Mouse (Mus musculus) heart, embryonic 16.5 days (tissue): ENCODE results near the gene Usp46. TPM values are rescaled to one million over a fixed set of nuclear protein-coding genes. Genes with fewer than 3 reads are reported as not detected.

ENCODE experiments used
- ATAC-seq: fragments of 200-750 bp; cut with Nextera tagmentation; replicated peaks from 2 replicates; pipeline ENCODE4 v1.8.0; 2017; ENCODE audit warnings: moderate number of reproducible peaks; ENCODE audit not compliant: insufficient read depth, low FRiP score; ENCODE audit errors: extremely low read depth
- H3K27ac ChIP-seq: fragments of 300-500 bp; sonication (generic); 2 replicates; pipeline ENCODE4 v1.5.1; 2014; ENCODE audit warnings: mild to moderate bottlenecking, low read length, control low read depth, moderate library complexity
- H3K27me3 ChIP-seq: fragments of 300-500 bp; sonication (generic); 2 replicates; pipeline ENCODE4 v1.6.1; 2014; ENCODE audit warnings: low read length, mixed read lengths; ENCODE audit not compliant: control insufficient read depth, insufficient read depth
- H3K36me3 ChIP-seq: fragments of 300-500 bp; sonication (generic); 2 replicates; pipeline ENCODE4 v1.6.1; 2014; ENCODE audit not compliant: control insufficient read depth, insufficient read depth
- H3K4me1 ChIP-seq: fragments of 300-500 bp; sonication (generic); 2 replicates; pipeline ENCODE4 v1.6.1; 2014; ENCODE audit warnings: low read length, mixed read lengths; ENCODE audit not compliant: control insufficient read depth, insufficient read depth
- H3K4me2 ChIP-seq: fragments of 300-500 bp; sonication (generic); 2 replicates; pipeline ENCODE4 v1.6.1; 2014; ENCODE audit warnings: low read depth, mild to moderate bottlenecking, control low read depth, low read length
- H3K4me3 ChIP-seq: fragments of 300-500 bp; sonication (generic); 2 replicates; pipeline ENCODE4 v1.5.1; 2014; ENCODE audit warnings: mild to moderate bottlenecking, control low read depth, low read length
- H3K9ac ChIP-seq: fragments of 300-500 bp; sonication (generic); 2 replicates; pipeline ENCODE4 v1.6.1; 2014; ENCODE audit warnings: low read length, control low read depth
- H3K9me3 ChIP-seq: fragments of 300-500 bp; sonication (generic); replicated peaks from 2 replicates; pipeline ENCODE4 v1.6.1; 2016; ENCODE audit warnings: low read length; ENCODE audit not compliant: control insufficient read depth
- WGBS: fragments of 180-500 bp; shearing (Covaris S2); extraction: QIAGEN DNeasy Blood & Tissue Kit; methylation state at CpG from one replicate; pipeline ENCODE4 v1.1.7; 2014; 5-methylcytosine and 5-hydroxymethylcytosine counted together
- polyA plus RNA-seq: library from polyadenylated mRNA; unstranded; fragments of >200 nt; fragmentation: Nextera tagmentation; extraction: Ambion mirVana; gene quantifications from 2 replicates; pipeline ENCODE4 v1.2.1, GENCODE M21; 2015

Usp46 gene
- polyA plus RNA-seq, 1 experiment from 2014 or later = 27.8 TPM

DNA sequence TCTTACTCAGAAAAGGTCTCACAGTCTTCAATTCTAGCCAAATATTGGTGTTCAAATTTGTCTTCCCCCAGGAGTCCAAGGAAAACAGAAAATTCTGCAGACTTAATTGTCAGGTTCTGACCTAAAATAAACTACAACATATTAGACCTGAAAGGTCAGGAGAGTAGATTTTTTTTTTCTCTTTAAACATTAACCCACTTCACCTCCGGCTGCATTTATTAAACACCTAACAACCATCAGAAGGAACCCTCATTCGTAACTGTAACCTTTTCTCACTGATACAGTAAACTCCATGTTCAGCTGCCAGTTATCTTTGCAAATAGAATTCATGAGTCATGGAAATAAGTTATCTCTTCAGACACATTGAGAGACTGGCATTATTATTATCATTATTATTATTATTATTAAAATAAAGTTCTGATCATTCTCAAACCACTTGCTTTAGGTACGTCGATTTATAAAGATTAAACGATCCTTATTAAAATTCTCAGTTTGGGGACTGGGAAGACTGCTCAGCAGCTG is 4.9 kb downstream of the Usp46 start:
- H3K4me2 ChIP-seq = no peak overlapping the region

DNA sequence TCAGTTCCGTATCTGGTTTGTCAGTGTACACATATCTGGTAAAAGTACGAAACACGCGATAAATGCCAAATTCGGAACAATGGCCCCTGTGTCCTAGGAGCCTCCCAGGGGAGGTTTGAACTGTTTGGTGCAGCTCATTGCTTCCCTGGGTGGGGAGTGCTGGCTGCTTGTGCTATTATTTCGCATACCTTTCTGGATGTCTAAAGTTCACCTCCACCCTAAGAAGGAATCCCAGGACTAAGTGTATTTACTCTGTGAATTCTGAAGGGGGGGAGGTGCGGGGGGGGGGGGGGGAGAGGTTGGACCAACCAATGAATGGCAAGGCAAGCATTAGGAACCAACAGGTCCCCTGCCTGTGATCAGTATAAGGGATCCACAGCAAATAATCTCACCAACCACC is 6.0 kb downstream of the Usp46 start:
- H3K4me1 ChIP-seq = peaks cover 37% of the 10 kb centered on the region
- WGBS = 74% methylated on average over 7 of the region's 7 CpGs
- H3K9ac ChIP-seq = no peak overlapping the region

More for the DNA sequence above, 4.9 kb downstream of the Usp46 start:
- Histone ChIP-seq H3K36me3 (no peaks in the 10 kb centered on the region), H3K4me1 (peaks cover 40% of the 10 kb centered on the region), H3K4me3 (no peak overlapping the region), H3K9me3 (no peaks in the 10 kb centered on the region), H3K27me3 (no peaks in the 10 kb centered on the region), H3K9ac (no peak overlapping the region), H3K27ac (no peak overlapping the region)
- ATAC-seq = no peak
- 89% methylated on average over 5 of the region's 5 CpGs for WGBS

DNA sequence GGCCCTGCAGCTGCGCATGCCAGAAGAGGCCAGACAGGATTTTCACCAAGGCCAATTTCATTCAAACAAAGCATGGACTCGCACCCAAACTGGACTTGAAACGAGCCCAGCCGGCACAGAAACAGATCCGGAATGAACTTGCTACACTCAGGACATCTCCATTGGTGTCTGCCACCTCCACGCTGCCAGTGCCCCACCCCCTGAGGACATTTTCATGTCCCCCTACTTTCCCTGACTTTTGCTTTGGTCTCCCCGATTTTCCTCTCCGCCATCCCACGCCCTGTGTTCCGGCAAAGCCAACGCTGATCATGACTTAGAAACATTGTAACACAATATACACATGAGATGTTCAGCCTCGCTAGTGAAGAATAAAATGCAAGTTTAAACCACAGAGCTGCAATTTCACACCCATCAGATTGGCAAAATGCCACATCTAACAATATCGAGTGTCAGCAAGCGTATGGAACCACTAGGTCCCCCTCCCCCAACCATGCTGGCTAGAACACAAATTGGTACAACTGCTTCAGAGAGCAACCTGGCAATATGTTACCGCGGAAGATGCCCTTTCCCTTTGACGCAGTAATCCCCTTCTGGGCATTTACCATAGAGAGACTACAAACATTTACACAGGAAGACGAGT is 6.7 kb downstream of the Usp46 start:
- peaks cover 34% of the 10 kb centered on the region for H3K4me1 ChIP-seq
- H3K4me3 ChIP-seq = no peak overlapping the region
- no peak overlapping the region for H3K9ac ChIP-seq
- H3K27ac ChIP-seq = peak overlapping the region; percentile 17; the same call in 1 of the 2 replicates
- no peak for ATAC-seq
- 69% methylated on average over 18 of the region's 18 CpGs for WGBS
- no peaks in the 10 kb centered on the region for H3K9me3 ChIP-seq
- no peaks in the 10 kb centered on the region for H3K36me3 ChIP-seq
- H3K27me3 ChIP-seq = no peaks in the 10 kb centered on the region
- H3K4me2 ChIP-seq = peak overlapping the region; percentile 20

More for the DNA sequence above, 6.0 kb downstream of the Usp46 start:
- H3K4me3 ChIP-seq = no peak overlapping the region
- no peak overlapping the region for H3K27ac ChIP-seq
- no peaks in the 10 kb centered on the region for H3K36me3 ChIP-seq
- H3K4me2 ChIP-seq = no peak overlapping the region
- H3K27me3 ChIP-seq = no peaks in the 10 kb centered on the region
- ATAC-seq = no peak
- no peaks in the 10 kb centered on the region for H3K9me3 ChIP-seq

DNA sequence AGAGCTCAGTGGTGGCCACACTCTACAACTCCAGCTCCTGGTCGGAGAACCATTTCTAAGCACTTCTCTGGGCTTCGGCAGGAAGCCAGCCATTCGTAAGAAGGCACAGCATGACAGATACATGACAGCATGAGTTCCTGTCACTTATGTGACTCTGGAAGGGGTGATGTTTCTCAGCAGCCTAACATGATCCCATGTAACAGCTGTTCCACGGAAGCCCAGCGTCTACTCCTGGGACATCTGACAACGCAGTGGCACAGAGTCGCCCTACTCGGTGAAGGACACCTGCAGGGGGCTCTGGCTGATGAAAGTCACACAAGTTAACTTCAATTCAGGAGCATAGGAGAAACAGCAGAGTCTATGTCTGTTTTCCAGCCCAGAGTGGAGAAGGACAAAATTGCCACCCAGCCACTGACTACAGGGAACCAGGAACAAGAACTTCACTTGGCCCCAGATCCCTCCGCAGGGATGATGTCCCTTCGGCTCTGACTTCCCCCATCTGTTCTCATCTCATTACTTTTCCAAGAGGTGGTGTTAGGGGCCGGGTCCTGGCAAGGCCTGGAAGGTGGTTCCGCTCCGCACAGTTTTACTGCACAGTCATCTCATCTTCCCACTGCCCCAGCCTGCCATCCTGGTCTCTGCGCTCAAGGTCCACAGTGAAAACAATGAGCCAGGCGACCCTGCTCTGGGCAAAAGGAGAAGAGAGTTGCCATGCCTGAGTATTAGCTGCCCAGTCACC is 15.9 kb downstream of the Usp46 start:
- Histone ChIP-seq H3K27me3 (no peaks in the 10 kb centered on the region), H3K4me3 (no peak overlapping the region), H3K36me3 (no peaks in the 10 kb centered on the region), H3K9me3 (no peaks in the 10 kb centered on the region), H3K4me2 (peak overlapping the region; percentile 10), H3K27ac (peak overlapping the region; percentile 78), H3K4me1 (peaks cover 43% of the 10 kb centered on the region), H3K9ac (no peak overlapping the region)
- ATAC-seq = no peak
- 74% methylated on average over 15 of the region's 15 CpGs for WGBS

DNA sequence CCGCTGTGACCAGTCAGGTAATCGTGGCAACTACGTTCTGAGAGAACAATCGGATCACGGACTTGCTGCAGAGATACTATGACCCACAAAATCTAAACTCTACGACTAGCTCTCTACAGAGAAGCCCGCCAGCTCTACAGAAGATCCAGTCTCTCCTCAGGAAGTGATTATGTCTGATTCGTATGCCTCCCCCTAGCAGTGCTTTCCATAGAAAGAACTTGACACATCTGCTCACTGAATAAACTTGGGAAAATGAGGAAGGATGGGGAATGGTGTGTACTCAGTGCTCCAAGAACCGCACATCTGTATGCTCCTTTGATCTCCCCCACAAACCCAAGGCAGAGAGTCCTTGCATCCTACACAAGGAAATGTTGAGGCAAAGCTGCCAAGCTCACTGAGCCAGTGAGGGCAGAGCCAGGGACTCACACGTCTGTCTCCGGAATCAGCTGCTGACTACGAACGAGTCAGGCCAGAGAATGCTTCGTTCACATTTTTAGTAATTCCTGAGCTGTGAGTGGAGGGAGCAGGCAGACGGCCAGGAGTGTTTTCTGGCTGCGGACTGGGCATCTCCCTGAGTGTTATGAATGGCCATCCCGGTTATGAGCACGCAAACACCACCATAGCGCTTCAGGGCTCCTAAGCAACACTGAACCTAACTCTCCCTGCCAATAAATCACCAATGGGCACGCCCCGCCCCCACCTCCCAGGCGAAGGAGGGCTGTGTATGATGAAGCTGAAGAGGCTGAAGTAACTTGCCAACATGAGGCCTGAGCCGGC is 16.6 kb downstream of the Usp46 start:
- H3K9ac ChIP-seq = no peak overlapping the region
- H3K27me3 ChIP-seq = no peaks in the 10 kb centered on the region
- H3K9me3 ChIP-seq = no peaks in the 10 kb centered on the region
- no peaks in the 10 kb centered on the region for H3K36me3 ChIP-seq
- 57% methylated on average over 23 of the region's 23 CpGs for WGBS
- peak; percentile 64 for ATAC-seq
- peaks cover 39% of the 10 kb centered on the region for H3K4me1 ChIP-seq
- H3K27ac ChIP-seq = peak overlapping the region; percentile 78
- H3K4me2 ChIP-seq = peak overlapping the region; percentile 10
- no peak overlapping the region for H3K4me3 ChIP-seq

DNA sequence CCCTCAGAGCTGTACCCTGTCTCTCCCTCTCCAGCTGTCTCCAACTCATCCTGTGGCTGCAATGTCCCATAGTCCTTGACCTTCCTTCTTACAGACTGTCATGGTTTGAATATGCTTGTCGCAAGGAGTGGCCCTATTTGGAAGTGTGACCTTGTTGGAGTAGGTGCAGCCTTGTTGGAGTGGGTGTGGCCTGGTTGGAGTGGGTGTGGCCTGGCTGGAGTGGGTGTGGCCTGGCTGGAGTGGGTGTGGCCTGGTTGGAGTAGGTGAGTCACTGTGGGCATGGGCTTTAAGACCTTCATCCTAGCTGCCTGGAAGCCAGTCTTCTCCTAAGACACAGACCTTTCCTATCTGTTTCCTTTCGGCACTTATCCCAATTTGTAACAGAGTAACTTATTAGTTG is 17.3 kb downstream of the Usp46 start:
- H3K4me1 ChIP-seq = peaks cover 32% of the 10 kb centered on the region
- H3K4me2 ChIP-seq = no peak overlapping the region
- no peak overlapping the region for H3K27ac ChIP-seq
- H3K4me3 ChIP-seq = no peak overlapping the region
- H3K36me3 ChIP-seq = no peaks in the 10 kb centered on the region
- no peak for ATAC-seq
- H3K9me3 ChIP-seq = no peaks in the 10 kb centered on the region
- WGBS = 84% methylated on average over 2 of the region's 2 CpGs
- H3K27me3 ChIP-seq = no peaks in the 10 kb centered on the region
- no peak overlapping the region for H3K9ac ChIP-seq

DNA sequence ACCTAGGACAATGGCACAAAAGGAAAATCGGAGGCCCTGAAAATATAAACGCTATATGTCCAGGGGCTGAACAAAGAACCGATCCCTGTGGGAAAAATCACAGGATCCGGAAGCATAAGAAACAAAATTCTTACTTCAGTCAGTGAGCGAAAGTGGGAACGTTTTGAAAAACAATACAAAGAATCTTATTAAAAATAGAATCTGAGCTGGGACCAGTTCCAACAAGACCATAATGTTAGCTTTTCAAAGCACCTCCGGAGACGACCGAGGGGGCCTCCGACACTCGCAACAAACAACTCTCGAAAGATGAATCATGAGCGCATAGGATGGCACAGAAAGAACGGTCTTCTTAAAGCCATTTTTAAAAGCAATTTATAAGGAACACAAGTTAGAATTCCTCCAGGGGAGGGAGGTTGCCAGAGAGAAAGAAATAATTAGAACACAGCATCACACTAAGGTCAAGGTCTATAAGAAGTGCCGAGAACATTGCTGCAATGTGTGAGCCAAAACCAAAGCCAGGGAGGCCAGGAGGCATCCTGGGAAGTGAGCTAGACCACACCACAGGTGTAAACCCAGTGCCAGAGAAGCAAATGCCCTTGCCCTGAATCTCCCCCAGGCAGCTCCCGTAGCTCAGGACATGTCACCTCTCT is 19.3 kb downstream of the Usp46 start:
- no peak overlapping the region for H3K9ac ChIP-seq
- ATAC-seq = no peak
- peak overlapping the region; percentile 56 for H3K27ac ChIP-seq
- peaks cover 37% of the 10 kb centered on the region for H3K4me1 ChIP-seq
- H3K9me3 ChIP-seq = no peaks in the 10 kb centered on the region
- no peak overlapping the region for H3K4me3 ChIP-seq
- H3K36me3 ChIP-seq = no peaks in the 10 kb centered on the region
- 46% methylated on average over 16 of the region's 16 CpGs for WGBS
- H3K27me3 ChIP-seq = no peaks in the 10 kb centered on the region
- peak overlapping the region; percentile 45 for H3K4me2 ChIP-seq

DNA sequence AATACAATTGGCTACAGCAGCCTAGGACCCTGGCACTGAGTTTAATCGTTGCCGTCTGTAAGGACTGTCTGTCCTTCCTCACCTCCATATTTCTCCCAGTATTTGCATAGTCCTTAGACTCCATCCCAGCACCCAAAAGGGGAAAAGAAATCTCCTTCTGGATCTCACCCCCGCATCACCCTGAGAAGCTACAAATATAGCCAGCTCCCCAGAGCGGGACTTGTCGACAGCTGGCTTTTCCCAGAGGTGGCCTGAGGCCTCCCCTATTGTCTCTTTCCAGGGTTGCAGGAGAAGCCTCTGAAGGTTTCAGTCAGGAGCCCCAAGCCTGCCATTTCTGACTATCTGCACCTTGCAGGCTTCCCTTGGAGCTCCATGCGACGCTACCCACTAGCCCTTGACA is 23.6 kb downstream of the Usp46 start:
- Histone ChIP-seq H3K9me3 (no peaks in the 10 kb centered on the region), H3K4me1 (peaks cover 21% of the 10 kb centered on the region), H3K36me3 (no peaks in the 10 kb centered on the region), H3K4me3 (no peak overlapping the region), H3K27ac (no peak overlapping the region), H3K4me2 (no peak overlapping the region), H3K9ac (no peak overlapping the region), H3K27me3 (no peaks in the 10 kb centered on the region)
- WGBS = 67% methylated on average over 7 of the region's 7 CpGs
- no peak for ATAC-seq
